Mouse (Mus musculus) c-Kit-positive CD71-negative TER-119-negative erythroid progenitor cells, embryonic 14.5 days (primary cell): Measurements from ENCODE around the gene Acot7.

Source experiments
- DNase-seq: peaks from one replicate; pipeline ENCODE4 v3.0.0-alpha.2; 2013; ENCODE audit warnings: low read depth

Acot7 gene

DNA sequence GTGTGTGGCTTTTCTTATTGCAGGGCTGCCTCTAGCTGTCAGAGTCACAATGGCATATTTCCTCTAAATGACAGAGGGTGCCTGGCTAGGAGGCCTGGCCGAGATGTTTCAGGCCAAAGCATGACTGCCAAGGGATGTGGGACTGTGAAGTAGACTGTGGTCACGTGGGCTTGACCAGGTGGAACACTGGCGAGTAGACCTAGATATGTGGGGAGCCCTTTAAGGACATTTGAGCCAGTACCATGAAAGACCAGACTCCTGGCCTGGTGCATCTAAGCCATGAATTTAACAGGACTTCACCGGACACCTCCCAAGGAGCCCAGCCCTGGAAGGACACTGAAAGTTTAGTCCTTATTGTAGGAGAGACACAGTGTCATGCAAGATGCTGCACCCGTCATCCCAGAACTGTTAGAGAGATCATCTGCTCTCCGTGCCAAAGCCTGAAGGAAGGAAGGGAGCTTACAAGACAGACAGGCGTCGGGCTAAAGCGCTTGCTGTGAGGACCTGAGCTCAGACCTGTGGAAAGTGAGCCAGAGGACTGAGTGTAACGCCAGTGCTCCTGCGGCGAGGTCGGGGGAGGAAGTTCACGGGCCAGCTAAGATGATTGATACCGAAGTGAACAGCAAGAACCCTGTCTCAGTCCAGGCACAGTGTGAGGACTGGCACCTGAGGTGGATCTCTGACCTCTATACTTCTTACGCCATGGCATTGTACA lies 2.2 kb downstream of the Acot7 start:
- no peak for DNase-seq

DNA sequence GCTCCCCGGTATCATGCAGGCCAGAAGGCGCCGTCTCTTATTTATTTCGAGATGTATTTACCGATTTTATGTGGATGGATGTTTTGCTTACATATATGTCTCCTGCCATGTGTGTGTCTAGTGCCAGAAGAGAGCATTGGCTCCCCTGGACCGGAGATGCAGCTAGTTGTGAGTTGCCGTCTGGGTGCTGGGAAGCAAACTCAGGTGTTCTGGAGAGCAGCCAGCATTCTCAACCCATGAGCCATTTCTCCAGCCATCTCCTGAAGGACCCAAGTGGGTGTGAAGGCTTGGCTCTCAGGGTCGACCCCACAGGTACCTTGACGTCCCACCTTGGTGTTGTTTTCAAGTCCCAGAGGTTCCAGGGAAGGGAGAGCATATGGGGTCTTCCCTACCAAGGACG lies 4.3 kb downstream of the Acot7 start:
- no peak for DNase-seq

DNA sequence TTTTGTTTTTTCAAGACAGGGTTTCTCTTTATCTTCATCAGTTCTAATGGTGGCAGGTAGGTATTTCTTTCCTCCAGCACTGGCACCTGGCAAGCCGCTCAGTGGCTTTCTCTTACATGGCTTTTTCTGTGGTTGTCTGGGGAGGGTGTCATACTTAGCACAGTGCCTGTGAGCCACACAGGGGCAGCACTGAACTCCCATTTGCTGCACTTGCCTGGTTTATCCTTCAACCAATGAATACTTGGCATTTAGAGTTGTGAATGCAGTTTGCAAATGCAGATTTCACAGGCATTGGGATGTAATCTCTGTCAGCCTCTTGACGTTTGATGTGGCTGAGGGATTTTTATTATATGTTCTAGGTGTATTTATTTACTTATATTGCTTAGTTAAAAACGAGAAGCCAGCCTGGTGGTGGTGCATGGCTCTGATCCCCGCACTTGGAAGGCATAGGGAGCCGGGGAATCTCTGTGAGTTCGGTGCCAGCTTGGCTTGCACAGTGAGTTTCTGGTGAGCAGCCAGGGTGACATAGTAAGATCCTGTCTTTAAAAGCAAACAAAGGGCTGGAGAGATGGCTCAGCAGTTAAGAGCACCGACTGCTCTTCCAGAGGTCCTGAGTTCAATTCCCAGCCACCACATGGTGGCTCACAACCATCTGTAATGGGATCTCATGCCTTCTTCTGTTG lies 6.6 kb downstream of the Acot7 start:
- no peak for DNase-seq

DNA sequence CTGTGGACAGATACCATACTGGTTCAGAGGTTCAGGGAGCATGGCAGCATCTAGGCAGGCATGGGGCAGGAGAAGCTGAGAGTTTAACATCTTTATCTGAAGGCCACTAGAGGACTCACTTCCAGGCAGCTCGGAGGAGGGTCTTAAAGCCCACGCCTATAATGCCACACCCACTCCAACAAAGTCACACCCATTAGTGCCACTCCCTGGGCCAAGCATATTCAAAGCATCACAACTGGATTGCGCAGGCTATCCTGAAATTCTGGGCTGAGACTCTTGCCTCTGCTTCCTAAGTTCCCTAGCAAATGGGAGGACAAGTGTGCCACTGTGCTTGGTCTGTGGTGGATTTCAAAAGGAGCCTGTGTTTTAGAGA lies 7.2 kb downstream of the Acot7 start:
- DNase-seq, result no peak

DNA sequence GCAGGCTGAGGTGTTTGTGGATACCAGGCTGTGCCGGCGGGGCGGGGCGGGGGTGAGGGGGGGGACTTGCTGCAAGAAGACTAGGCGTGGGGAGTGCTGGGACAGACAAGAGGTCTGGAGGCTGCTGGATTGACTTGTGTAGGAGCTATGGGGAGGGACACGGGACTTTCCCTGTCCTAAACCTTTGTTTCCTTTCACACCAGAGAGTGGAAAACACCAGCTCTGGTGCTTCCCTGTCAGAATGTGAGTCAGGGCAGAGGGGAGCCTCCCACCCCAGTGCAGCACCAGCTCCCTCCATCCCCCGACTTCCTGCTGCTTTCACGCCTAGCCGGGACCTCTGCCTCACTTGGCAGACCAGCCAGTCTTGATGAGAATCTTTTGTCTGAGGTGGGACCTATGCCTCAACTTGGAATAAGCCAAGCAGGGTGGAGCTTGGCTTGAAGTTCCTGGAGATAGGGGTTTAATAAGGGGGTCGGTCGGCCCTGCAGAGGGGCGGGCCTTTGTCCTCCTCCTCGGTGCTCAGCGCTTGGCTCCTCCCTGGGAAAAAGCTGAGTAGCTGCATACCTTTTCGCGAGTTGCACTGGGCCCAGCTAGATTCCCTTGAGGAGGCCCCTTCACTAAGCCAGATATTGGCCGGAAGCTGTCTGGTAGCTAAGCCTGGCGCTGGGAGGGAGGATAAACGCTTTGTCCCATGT lies 7.7 kb downstream of the Acot7 start:
- no peak for DNase-seq

DNA sequence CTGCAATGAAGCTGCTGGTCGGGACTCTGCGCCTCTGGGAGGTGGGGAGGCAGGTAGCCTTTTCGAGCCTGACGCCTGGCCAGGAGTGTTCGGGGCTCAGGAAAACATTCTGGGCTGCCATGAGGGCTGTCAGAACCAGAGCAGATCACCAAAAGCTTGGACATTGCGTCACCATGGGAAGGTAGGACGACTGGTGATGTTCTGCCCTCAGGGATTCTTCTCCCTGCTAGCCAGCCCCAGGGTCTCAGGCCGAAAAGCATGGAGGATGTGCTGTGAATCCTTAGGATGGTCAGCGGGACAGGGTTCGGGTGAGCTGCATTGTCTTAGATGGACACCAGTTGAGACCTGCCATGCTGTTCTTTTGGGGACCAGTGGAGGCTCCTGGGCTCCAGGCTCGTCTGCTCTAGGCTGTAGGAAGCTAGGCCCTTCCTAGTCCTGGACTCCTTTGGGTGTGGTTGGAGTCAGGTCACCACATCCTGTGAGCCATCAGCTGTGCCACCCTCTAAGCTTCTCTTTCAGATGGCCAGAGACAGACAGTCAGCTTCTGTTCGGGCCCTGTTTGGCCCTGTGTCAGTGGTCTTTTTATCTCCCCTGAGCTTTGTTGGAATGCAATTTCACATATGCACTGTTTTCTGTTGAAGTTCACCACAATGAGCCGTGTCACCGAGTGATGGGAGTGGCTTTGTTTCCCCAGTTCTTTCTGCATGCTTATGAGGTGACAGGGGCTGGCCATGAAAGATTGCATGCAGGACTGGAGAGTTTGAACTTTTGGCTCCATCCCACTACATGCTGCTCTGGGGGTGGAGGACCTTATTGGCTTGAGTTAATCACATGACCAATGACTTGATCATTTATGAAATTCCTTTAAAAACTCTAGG lies 8.5 kb downstream of the Acot7 start:
- DNase-seq, result no peak

DNA sequence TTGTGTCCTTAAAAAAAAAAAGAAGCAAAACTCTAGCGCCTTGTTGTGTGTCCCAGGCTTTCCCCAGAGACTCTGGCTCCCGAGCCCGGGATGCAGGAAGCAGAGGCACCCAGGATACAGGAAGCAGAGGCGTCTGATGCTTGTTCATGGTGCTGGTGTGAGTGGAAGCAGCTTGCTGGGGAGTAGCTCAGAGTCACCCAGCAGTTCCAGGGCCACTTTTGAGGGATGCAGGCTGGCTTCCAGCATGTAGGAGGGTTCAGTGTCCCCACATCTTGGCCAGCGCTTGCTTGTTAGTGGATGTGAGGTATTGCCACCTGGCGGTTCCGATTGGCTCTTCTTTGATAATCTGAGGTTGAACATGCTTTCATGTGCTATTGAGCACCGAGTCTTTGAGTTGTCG lies 9.2 kb downstream of the Acot7 start:
- no peak for DNase-seq

DNA sequence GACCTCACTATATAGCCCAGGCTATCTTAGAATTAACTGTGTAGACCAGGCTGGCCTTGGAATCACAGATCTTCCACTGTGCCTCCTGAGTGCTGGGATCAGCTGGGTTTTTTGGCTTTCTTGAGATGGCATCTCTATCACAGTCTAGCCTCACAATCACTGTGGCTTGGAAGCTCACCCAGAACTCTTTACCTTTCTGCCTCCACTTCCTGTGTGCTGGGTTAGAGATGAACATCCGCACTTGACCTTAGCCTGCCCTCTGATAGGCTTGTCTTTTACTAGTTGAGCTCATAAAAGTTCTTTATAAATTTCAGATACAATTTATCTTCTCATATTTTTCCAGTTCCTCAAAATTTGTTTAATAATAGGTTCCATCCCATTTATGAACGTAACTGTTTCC lies 10.7 kb downstream of the Acot7 start:
- DNase-seq, result no peak

DNA sequence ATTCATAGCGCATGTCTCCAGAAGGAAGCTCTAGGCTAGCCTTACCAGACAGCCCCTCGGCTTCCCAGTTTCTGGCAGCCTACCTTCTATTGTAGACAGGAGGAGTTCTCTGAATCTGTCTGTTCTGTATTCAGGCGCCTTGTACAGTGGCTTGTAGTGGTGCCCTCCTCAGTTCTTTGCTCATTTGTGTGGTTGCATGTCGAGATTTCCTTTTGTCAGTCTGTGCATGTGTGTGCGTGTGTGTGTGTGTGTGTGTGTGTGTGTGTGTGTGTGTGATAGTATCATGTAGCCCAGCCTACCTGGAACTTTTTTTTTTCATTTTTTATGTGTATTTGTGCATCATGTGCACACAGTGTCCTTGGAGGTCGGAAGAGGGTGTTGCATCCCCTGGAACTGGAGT lies 11.1 kb downstream of the Acot7 start:
- no peak for DNase-seq

DNA sequence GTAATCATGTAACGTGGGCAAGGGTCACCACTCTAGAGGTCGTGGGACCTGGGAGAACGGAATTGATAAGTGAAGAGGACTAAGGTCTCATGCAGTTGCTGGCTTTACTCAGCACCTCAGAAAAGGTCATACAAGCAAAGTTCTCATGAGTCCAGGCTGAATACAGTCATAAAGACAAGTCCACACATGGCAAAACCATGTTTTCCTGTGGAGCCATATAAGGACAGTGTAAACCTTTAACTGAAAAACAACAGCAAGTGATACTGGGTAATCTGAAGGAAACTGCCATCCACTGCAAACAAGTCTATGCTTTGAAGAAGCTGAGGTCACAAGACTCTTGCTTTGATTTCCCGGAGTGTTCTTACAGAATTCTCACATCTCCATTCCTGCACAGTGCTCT lies 11.8 kb downstream of the Acot7 start:
- DNase-seq, result no peak

DNA sequence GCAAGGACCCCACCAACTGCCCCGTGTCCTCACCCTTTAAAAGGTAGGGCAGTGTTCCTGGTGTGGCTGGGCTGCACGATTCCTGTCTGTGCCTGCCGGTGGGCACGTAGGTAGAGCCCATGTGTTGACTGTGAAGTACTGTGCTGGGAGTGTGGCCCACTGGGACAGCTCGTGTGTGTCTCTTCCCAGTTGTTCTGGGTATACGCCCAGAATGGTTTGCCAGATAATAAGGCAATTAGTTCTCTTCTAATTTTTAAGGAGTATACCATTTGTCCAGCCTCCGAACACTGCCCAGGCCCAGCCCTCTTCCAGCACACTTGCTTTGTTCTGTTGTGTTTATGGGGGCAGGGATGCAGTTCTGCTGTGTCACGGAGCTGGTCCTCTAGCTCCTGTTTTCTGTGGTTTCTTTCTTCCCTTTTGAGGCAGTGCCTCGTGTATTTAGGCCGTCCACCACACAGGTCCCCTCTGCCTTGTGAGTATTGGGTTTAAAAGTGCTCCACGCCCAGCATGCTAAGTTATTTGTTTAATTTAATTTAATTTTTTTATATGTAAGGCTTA lies 12.2 kb downstream of the Acot7 start:
- no peak for DNase-seq

DNA sequence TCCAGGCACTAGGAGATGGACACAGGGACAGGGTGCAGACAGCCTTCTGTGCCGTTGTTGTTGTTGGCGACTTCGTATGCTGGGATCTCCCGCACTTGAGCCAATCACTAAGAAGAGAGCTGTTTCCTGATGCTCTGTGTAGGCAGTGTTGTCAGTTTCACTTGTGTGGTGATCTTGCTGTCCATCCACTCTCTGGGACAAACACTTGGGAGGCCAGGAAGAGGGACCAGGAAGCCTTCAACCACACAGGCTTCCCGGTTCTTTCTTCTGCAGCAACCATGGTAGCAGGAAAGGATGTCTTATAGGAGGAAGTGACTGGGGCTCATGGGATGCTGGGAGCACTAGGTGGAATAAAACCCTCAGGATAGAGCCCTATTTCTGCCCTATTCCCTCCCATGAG lies 12.8 kb downstream of the Acot7 start:
- DNase-seq, result no peak

DNA sequence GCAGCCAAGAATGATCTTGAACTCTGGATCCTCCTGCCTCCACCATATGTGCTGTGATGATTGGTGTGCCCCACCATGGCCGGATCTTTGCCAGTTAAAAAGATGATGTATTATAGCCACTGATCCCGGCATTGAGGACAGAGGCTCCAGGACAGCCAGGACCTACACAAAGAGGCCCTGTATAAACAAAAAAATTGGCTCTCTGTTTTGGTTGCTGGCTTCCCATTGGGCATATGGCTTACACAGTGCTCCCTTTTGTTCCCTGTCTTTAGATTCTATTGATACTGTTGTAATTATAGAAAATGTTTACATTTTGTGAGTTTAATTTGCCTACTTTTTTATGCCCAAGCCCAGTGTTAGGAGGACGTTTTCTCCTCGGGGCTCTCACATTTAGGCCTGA lies 14.6 kb downstream of the Acot7 start:
- DNase-seq, result no peak

DNA sequence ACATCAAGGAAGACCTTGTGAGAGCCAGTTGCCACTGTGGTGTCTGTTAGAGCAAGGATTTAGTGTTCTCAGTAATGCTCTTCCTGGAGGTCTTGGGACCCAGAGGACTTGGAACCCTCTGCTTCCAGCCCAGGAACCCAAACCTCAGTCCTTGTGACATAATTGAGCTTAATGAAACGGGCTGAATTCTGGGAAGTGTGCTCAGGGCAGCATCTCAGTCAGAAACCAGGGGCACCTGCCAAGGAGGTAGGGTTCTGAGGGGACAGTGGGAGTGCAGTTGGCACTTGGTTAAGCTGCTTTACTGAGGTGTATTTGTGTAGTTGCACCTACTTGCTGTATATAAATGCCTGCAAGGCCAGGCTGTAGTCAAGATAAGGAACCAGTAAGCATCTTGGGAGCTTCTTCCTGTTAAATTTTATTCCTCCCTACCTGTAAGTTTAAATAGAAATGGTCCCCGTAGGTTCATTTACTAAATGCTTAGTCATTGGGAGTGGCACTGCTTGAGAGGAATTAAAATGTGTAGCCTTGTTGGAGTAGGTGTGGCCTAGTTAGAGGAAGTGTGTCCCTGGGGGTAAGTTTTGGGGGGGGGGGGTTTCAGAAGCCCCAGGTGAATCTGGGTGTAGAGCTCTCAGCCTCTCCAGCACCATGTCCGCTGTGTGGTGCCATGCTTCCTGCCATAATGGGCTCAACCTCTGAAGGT lies 16.7 kb downstream of the Acot7 start:
- no peak for DNase-seq

DNA sequence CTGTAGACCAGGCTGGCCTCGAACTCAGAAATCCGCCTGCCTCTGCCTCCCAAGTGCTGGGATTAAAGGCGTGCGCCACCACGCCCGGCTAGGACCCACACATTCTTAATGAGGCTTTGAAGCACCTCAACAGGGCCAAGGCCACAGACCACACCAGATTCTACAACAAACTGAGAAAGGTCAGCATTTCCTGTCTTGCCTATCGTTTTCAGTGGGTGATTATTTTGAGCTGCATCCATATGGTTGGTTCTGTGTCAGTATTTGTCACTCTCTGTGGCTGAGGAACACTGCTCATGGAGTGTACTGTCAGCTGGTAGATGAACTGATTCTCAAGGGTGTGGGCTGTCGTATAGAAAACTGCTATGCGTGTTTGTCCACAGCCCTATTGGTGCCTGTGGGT lies 18.3 kb downstream of the Acot7 start:
- DNase-seq, result no peak

DNA sequence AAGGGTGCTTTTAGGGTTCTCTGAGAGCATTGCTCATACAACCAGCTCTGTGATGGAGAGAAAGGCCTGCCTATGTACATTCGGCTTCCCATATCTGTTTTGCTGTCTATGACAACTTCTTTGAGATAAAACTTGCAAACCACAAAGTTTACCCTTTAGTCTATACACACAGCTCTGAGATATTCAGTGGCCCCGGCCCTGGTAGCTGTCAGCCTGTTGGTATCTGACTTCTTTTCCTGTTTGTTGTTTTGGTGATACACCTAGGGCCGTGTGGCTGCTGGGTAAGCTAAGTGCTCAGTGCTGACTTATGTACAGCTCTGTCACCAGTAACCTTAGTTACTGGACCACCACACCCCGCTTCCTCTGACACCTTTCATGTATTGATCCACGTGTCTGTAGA lies 19.6 kb downstream of the Acot7 start:
- DNase-seq, result no peak

DNA sequence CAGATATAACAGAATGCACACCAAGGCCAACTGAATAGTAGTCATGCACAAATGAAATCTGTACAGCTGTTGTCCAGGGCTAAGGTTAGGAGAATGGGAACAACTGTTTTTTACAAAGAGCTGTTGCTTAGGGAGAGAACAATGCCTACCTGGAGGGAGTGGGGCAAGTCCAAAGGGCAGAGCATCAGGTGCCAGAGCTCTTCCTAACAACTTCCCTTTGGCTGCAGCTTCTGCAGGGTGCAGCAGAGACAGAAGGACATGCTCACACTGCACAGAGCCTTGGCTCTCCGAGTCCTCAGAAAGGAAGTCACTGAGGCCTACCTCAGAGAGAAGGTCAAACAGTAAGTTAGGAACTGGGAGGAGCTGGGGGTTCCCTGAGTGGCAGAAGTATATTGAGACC lies 21.7 kb downstream of the Acot7 start:
- DNase-seq, result no peak

DNA sequence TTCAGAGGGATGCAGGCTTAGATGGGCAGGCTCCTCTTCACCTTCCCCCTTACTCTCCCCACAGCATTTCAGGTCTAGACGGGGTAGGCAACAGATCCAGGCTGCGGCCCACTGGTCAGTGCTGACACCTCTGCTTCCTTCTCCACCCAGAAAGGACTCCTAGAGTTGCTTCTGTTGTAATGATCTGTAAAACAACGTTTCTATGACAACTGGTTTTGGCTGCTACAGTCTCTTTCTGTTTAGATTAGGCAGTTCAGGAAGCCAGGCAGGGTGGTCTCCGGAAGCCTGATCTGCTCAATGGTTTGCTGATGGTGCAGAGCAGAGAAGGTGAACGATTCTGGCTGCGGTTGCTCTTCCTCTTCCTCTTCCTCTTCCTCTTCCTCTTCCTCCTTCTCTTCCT lies 23.6 kb downstream of the Acot7 start:
- no peak for DNase-seq

DNA sequence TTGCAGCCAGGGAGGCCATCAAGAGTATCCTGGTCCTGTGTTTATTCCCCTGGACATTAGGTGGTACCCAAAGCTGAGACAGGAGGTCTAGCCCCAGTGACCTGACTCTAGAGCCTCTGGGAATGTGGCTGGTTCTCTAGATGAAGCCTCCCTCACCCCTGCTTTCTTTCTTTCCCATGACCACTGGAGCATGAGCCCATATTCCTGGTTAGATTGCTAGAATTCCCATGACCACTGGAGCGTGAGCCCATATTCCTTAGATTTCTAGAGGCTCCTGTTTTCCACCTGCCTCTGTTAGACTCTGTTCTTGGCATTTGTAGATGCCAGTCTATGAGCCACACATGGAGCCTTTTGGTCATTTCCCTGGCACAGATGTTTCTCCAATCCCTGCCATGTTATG lies 24.5 kb downstream of the Acot7 start:
- no peak for DNase-seq

DNA sequence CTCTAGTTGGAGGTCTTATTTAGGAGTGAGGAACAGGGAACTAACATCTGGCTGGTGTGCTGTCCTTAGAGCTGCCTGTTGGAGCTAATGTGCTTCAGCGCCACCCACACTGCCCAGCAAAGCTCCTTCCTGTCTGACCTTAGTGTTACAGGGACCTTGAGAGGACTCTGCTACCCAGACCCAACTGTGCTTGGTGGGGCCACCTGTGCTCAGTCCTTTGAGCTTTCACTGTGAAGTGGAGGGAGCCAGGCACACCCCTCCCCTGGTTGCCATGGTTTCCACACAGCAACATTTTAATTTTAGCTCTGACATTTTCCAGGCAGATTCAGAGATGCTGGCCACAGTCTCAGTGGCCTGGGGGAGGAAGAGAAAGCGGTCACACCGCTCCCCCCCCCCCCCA lies 25.0 kb downstream of the Acot7 start:
- DNase-seq, result no peak

DNA sequence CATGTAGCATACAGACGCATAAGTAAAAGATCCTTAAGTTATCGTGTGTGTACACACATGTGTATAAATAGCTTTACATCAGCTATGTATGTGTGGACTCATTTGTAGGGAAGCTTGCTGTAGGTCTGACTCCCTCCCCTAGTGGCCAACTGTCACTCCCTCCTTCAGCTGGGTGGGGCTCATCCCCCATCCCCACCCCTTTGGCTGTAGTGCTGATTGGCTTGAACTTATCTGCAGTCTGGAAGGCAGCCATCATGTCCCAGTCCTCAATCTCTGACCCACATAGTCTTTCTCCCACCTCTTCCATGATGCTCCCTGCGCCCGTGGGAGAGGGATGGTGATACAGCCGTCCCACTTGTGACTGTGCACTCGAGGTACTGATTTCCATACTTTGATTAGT lies 26.7 kb downstream of the Acot7 start:
- no peak for DNase-seq

DNA sequence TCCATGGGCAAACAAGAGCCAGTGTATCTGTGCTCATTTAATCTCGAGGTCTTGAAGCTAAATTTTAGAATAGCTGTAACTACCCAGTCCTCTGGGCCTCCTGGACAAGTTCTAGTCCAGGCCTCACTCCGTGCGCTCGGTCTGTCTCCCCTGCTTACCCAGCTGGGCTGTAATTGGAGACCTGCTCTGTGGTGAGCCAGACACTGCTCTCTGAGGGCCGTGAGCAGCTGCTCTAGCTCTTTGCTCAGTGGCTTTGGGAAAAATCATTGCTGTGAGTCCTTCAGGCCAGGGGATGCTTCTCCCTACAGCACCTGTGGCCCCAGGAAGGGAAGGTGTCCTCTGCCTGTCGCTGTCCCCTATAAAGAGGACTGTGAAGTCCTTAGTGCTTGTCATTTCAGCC lies 28.3 kb downstream of the Acot7 start:
- DNase-seq, result no peak
